Mouse (Mus musculus) regulatory T cell (primary cell): Measurements from ENCODE around the gene Rad9b.

Source experiments
- in situ Hi-C: fragments of 300-600 bp; cut with MboI, MseI; formaldehyde crosslinking; loops from one replicate; pipeline ENCODE4 v1.15.1; 2025; ENCODE audit warnings: high pct_unique_total_duplicates

Gene Rad9b

DNA sequence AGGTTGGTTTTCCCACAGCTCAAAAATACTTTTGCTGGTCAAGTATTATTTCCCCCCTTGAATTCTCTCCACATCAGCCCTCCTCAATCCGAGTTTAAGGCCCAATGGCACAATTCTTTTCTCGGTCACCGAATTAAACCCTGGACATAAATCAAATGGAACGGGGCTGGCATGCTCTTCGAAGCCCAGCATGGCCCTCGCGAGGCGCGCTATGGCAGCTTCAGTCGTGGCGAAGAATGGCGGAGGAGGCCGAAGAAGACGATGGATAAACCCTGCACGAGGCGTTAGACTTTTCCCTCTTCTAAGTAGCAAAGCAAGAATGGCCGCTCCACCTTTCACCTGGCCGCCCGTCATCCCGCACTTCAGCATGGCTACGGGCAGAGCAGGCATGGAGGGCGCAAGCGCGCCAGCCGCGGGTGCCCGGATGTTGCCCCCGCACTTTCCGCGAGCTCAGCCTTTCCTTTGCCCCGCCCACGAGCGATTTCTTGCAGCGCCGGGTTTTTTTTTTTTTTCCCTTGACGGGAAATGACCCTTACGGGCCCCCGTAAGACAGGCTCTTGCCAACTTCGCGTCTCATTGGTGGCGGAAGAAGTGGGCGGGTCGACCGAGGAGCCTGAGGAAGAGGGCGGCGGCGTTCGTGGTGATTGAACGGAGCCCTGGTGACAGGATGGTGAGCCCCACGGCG, at the start of gene Rad9b, which contains the start of gene Vps29:
Gene Rad9b, minus strand, starts transcription at position 427 of the 685 bp plus-strand sequence.
Gene Vps29, plus strand, starts transcription at position 563 of the 685 bp plus-strand sequence.
- in situ Hi-C loops = loop anchor here (25.0 kb wide), 1 partner anchor 517 kb away; the partner anchor contains the start of genes Pheta1 and Sh2b3

DNA sequence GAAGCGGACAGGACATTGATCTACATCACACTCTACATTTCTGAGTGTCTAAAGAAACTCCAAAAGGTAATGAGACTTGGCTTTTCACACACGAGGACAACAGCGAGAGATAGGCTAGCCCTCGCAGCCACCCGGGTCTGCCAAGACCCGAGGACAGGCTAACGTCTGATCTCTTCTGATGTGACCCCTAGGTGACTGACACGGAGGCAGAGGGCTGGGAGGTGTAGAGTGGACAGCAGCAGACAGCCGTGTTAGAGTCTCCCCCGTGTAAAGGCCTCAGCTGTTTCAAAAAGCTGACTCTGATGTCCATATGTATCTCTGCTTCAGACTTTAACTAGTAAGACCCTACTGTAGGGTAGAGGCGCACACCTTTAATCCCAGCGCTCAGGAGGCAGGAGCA, 49.3 kb upstream of the Rad9b start:
- in situ Hi-C loops = no loop called here

DNA sequence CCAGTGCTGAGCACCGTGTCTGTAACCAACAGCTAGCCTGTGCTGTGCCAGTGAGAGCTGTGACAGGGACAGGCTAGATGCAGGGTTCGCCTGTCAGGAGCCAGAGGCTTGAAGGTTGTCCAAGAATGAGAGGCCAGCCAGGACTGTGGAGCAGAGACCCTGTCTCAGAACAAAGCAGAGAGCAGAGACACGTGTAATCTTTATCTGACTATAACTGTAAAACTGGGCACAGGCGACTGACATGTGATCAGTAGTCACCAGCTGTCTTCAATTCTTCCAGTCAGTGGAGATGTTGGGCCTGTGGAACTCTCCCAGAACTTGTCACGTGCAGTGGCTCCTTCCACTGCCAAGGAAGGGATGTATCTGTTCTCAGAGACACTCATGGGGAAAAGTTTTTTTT, 48.7 kb upstream of the Rad9b start:
- in situ Hi-C loops = no loop called here

DNA sequence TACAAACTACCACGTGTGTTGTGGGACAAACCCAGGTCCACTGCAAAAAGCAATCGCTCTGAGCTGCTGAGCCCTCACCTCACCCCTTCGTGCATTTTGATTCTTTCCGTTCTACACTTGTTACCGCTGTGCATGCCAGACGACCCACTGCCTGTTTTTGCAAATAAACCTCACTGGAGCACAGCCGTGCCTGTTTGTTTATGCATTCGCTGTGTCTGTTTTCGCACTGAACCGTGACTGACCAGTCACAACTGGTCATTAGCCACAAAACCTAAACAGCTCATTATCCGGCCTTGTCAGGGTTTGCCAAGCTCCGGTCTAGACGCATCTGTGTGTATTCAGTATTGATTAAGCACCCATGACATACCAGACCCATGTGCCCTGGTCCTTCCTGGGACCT, 48.1 kb upstream of the Rad9b start:
- in situ Hi-C loops = no loop called here

GRCm38 (mm10) chr5:122401303-122401640, 47.2 kb upstream of the Rad9b start:
- in situ Hi-C loops = no loop called here

DNA sequence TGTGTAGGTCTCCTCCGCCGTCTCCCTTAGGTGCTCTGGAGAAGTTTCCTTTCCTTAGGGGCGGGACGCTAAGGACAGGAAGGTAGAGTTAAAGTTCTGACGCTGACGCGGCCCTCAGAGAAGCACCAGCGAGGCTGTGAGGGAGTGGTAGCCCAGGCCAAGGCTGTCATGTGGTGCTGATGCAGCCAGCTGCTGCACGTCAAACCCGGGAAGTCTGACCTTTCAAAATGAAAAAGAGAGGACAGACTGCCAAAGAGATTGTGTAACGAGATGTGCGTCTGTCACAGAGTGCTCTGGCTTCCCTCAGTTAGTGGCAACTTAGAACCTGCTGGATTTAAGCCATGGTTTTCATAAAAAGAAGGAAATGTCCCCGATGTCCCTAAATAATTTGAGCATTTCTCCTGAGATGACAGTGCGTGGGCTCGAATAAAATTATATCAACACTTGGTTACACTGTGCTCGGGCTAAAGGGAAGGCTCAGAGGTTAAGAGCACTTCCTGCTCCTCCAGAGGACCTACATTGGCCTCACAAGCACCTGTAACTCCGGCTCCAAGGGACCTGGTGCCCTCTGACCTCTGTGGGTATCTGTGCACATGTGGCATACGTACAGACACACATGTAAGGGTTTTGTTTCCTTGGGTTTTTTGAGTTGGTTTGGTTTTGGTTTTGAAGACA, 46.7 kb upstream of the Rad9b start:
- in situ Hi-C loops = no loop called here

DNA sequence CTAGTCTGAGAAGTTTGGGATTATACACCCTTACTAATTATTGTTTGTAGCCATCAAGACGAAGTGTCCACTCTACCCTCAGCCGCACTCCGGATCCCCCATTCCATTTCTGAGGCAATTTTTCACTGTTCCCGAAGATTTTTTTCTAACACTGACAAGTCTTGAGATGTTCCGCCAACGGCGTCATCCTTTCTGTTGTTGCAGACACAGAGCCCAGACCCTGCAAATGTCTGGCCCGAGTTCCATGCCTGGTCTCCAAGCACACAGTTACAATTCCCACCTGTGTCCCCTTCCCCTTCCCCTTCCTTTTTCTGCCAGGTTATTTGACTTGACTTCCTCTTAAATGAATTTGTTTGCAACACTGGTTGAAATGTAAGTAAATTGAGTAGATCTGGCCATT, 45.8 kb upstream of the Rad9b start:
- in situ Hi-C loops = loop anchor here (5.0 kb wide), 1 partner anchor 227 kb away; no protein-coding TSS in a partner anchor

GRCm38 (mm10) chr5:122397495-122397894, 43.5 kb upstream of the Rad9b start:
- in situ Hi-C loops = loop anchor here (5.0 kb wide), 1 partner anchor 230 kb away; no protein-coding TSS in a partner anchor

- in situ Hi-C loops = loop anchor here (5.0 kb wide), 1 partner anchor 231 kb away; no protein-coding TSS in a partner anchor
Measured at GRCm38 (mm10) chr5:122396791-122397190, 42.8 kb upstream of the Rad9b start.

DNA sequence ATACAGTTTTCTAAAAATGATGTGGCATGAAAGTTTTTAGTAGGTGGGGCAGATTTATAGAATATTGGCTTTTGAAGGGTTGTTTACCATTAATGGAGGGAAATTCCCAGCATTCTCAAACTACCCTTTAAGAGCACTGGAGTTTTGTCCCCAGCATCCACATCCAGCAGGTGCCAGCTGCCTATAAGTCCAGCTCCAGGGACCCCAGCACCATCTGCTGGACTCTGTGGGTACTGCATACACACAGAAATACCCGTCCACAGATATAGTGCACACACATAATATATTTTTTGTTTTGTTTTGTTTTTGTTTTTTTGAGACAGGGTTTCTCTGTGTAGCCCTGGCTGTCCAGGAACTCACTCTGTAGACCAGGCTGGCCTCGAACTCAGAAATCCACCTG, 39.9 kb upstream of the Rad9b start:
- in situ Hi-C loops = no loop called here

DNA sequence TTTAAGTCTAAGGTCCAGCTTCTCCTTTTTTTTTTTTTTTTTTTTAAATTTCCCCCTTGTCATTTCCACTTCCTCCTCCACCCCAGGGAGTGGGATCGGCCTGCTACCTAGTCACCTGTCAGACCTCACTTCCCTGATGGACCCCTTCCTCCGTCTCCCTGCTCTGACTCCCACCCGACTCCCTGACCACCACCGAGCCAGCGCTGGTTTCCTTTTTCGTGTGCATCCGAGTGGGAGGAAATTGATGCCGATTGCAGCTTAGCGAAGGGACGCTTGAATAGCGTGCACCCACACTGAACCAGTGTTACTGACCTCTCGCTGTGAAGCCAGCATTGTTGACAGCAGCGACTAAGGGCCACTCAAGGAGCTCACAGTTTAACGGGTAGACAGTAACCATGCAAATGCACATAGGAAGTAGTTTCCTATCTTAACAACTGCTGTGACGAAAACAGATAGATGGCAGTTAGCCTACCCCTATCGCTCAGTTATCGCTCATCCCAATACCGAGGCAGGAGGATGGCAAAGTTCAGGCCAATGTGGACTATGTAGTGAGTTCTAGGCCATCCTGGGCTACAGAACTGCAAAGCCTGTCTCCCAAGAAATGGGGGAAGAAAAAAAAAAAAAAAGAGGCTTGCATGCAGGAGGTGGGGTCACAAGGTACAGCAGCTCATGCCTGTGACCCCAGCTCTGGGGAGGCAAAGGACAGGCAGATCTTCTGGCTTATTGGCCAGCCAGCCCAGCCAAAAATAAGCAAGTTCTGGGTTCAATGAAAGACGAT, 38.4 kb upstream of the Rad9b start:
- in situ Hi-C loops = no loop called here

DNA sequence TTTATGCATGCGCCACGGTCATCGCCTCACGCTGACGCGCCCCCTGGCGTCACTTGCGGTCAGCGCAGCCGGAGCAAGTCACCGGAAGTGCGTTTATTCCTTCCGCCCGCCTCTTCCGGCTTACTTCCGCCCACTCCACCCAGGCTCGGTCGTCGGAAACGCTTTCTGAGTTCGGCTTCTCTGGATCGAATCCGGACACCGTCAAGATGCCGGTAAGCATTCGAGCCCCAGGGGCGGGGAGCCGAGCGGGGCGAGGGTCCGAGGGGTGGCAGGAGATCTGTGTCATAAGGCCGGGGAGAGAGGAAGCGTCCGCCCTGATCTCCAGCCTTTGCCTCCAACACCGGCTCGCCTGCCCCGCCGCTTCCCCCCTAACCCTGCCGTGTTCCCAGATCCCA, 37.8 kb upstream of the Rad9b start, which contains the start of gene Arpc3:
Gene Arpc3, plus strand, starts transcription at position 93 of the 395 bp plus-strand sequence.
- in situ Hi-C loops = no loop called here

GRCm38 (mm10) chr5:122391178-122391785, 37.2 kb upstream of the Rad9b start:
- in situ Hi-C loops = no loop called here

DNA sequence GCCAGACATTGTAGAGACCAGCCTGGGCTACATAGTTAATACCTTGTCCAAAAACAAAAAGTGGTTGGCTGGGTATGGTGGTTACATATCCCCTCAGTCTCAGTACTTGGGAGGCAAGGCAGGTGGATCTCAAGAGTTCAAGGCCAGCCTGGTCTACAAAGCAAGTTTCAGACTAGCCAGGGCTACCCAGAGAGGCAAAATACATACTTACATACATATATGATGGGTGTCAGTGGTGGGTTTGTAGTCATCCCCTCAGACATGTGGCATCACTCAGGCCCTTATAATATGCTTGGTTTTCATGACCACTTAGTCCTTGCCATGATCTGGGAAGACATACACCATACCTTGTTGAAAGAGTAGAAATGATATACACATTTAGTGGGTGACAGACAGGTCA, 36.6 kb upstream of the Rad9b start:
- in situ Hi-C loops = no loop called here

- in situ Hi-C loops = no loop called here
Measured at GRCm38 (mm10) chr5:122390006-122390405, 36.0 kb upstream of the Rad9b start.

- in situ Hi-C loops = no loop called here
Measured at GRCm38 (mm10) chr5:122379374-122380155, 25.5 kb upstream of the Rad9b start.

GRCm38 (mm10) chr5:122378171-122378570, 24.1 kb upstream of the Rad9b start:
- in situ Hi-C loops = no loop called here

GRCm38 (mm10) chr5:122377101-122377833, 23.2 kb upstream of the Rad9b start:
- in situ Hi-C loops = no loop called here

DNA sequence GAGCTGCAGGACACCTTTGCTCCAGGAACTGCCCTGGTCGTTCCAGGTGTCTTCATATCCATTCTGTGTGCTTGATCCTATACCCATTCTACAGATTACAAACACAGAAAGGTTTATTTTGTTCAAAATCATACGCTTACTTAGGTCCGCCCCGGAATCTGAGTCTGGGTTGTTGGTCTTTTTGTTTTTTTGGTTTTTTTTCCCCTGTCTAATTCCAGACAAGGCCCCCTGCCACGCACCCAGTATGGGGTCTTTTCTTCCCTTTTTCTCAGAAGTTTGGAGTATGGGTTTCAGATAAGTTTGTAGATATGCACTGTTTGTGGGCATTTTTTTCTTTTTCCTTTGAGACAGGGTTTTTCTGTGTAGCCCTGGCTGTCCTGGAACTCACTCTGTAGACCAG, 18.8 kb upstream of the Rad9b start:
- in situ Hi-C loops = loop anchor here (25.0 kb wide), 1 partner anchor 536 kb away; the partner anchor contains the start of genes Pheta1 and Sh2b3

DNA sequence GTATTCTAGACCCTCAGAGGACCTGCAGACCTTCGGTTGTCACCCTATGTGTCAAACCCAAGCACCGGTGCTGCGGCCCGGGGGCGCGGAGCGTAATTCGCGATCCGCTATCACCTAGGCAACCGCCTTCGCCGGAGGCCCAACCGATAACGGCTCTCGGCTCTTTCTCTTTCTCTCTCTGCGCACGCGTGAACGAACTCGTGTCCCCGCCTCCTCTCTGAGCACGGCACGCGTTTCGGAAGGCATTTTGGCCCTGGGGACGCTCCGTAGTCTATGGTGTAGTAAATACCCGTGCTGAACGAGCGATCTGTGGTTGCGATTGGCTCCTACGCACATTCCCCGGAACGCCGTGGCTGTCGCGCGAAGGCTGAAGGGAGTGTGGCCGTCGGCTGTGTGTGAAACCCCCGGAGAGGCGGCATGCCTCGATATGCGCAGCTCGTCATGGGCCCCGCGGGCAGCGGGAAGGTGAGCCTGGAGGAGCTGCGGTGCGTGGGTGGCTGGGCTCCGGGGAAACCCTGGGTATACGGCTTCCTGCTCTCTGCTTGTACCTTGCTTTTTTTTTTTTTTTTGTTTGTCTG, 18.2 kb upstream of the Rad9b start, which contains the start of gene Fam216a:
Gene Fam216a, minus strand, starts transcription at position 173 of the 578 bp plus-strand sequence.
- in situ Hi-C loops = loop anchor here (25.0 kb wide), 1 partner anchor 535 kb away; the partner anchor contains the start of genes Pheta1 and Sh2b3
